Mouse (Mus musculus): ENCODE data around the gene Cux1.

GRCm38 (mm10) chr5:136588471-136588870 is 21.2 kb upstream of the Cux1 start:
- TF ChIP-seq GATA1 (IDR thresholded peaks at IDR 0.05; ENCODE audit: borderline replicate concordance, low read length) = no peak
- TF ChIP-seq FLI1 (IDR thresholded peaks at IDR 0.05; ENCODE audit: low read length) = no peak
